Mouse (Mus musculus): Measurements from ENCODE around the gene Vmn2r43. TPM values are rescaled to one million over a fixed set of nuclear protein-coding genes. Genes with fewer than 3 reads are reported as not detected.

Gene Vmn2r43
- not detected in 2 replicates for polyA plus RNA-seq (2012)

DNA sequence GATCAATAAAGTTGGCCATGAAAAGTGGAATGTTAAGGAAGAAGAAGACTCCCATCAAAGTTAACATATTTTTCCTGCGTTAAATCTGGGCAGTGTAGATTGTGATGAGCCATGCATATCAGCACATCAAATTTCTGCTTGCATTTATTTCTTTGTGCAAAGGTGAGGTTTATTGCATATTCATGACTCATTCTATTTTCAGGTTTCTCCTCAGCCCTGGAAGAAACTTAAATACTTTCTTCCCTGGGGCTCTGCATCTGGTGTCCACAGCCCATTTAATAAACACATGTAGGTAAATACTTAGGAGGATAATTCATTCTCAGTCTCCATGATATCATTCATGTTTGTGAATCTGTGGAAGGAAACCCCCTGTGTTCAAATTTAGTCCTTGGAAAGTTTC, at the start of gene Vmn2r43:
Gene Vmn2r43, minus strand, starts transcription at position 101 of the 400 bp plus-strand sequence.

DNA sequence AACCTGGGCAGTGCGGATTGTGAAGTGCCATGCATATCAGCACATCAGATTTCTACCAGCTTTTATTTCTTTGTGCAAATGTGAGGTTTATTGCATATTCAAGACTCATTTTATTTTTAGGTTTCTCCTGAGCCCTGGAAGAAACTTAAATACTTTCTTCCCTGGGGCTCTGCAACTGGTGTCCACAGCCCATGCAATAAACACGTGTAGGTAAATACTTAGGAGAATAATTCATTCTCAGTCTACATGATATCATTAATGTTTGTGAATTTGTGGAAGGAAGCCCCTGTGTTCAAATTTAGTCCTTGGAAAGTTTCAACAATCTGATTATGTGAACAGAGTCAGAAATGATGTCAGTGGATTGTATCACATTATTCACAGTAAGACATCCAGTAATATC, 60.2 kb downstream of the Vmn2r43 start, which contains the start of gene Vmn2r42:
Gene Vmn2r42, minus strand, starts transcription at position 101 of the 400 bp plus-strand sequence.

Other genes with a start within 250 kb of the Vmn2r43 start
- not detected in 2 replicates for gene Vmn2r41, start 98.9 kb downstream of the Vmn2r43 start, polyA plus RNA-seq (2012)
- not detected in 2 replicates for gene Vmn2r42, start 60.3 kb downstream of the Vmn2r43 start, polyA plus RNA-seq (2012)
- 0.01 TPM in 2 replicates for gene Vmn2r44, start 122.7 kb upstream of the Vmn2r43 start, polyA plus RNA-seq (2012)
- not detected in 2 replicates for gene Vmn2r45, start 228.5 kb upstream of the Vmn2r43 start, polyA plus RNA-seq (2012)

Measured in megakaryocyte-erythroid progenitor cell, adult 5 weeks (primary cell).